Mouse (Mus musculus) embryonic facial prominence, embryonic 14.5 days (tissue): ENCODE measurements at regions not wholly inside any gene's neighbourhood (a gene's known extent, or its start where the extent isn't known, plus 50 kb on each side); places are given as distances from the start of the nearest gene placed in this dataset.
A peak's percentile ranks its signal among the peaks of the same experiment; 100 is the strongest.

Source experiments
- ATAC-seq: fragments of 200-750 bp; cut with Nextera tagmentation; 2 replicates; pipeline ENCODE4 v1.8.0; 2017; ENCODE audit warnings: low read depth, moderate number of reproducible peaks, moderate TSS enrichment
- DNase-seq: peaks from one replicate; pipeline ENCODE4 v3.0.0-alpha.2; 2015; ENCODE audit warnings: low spot score
- H3K27ac ChIP-seq: fragments of 300-500 bp; sonication (generic); replicated peaks from 2 replicates; pipeline ENCODE4 v1.5.1; 2014; ENCODE audit warnings: low read depth, mild to moderate bottlenecking, low read length, moderate library complexity
- H3K27me3 ChIP-seq: fragments of 300-500 bp; sonication (generic); replicated peaks from 2 replicates; pipeline ENCODE4 v1.6.1; 2014; ENCODE audit warnings: low read length; ENCODE audit not compliant: control insufficient read depth, insufficient read depth
- H3K36me3 ChIP-seq: fragments of 300-500 bp; sonication (generic); 2 replicates; pipeline ENCODE4 v1.6.1; 2014; ENCODE audit warnings: low read length, mixed read lengths; ENCODE audit not compliant: control insufficient read depth, insufficient read depth
- H3K4me1 ChIP-seq: fragments of 300-500 bp; sonication (generic); 2 replicates; pipeline ENCODE4 v1.6.1; 2014; ENCODE audit warnings: antibody characterized with exemption, low read length; ENCODE audit not compliant: control insufficient read depth, insufficient read depth
- H3K4me2 ChIP-seq: fragments of 300-500 bp; sonication (generic); 2 replicates; pipeline ENCODE4 v1.6.1; 2014; ENCODE audit warnings: low read depth, mild to moderate bottlenecking, low read length, moderate library complexity, mixed read lengths
- H3K4me3 ChIP-seq: fragments of 300-500 bp; sonication (generic); 2 replicates; pipeline ENCODE4 v1.5.1; 2014; ENCODE audit warnings: low read depth, mild to moderate bottlenecking, low read length
- H3K9ac ChIP-seq: fragments of 300-500 bp; sonication (generic); 2 replicates; pipeline ENCODE4 v1.6.1; 2014; ENCODE audit warnings: low read depth, mild to moderate bottlenecking, low read length, moderate library complexity, mixed read lengths
- H3K9me3 ChIP-seq: fragments of 300-500 bp; sonication (generic); 2 replicates; pipeline ENCODE4 v1.6.1; 2016; ENCODE audit warnings: low read length; ENCODE audit not compliant: control insufficient read depth
- WGBS: fragments of 180-500 bp; shearing (Covaris S2); extraction: QIAGEN DNeasy Blood & Tissue Kit; methylation state at CpG from one replicate; pipeline ENCODE4 v1.1.7; 2014; 5-methylcytosine and 5-hydroxymethylcytosine counted together

- Histone ChIP-seq H3K9me3 (no peaks in the 10 kb centered on the region), H3K36me3 (no peaks in the 10 kb centered on the region), H3K4me3 (no peak overlapping the region), H3K4me2 (no peak overlapping the region), H3K9ac (no peak overlapping the region), H3K27me3 (no peaks in the 10 kb centered on the region), H3K27ac (no peak overlapping the region), H3K4me1 (no peaks in the 10 kb centered on the region)
- WGBS: 78% methylated on average over 2 of the region's 2 CpGs
- DNase-seq (no peak), ATAC-seq (no peak)
Observed at GRCm38 (mm10) chr15:24993325-24993673, 420.3 kb downstream of the Basp1 start.

GRCm38 (mm10) chr15:24992665-24993324 is 420.8 kb downstream of the Basp1 start:
- H3K9me3 ChIP-seq: no peaks in the 10 kb centered on the region
- H3K36me3 ChIP-seq: no peaks in the 10 kb centered on the region
- no peak overlapping the region for H3K27ac ChIP-seq
- no peak overlapping the region for H3K4me2 ChIP-seq
- no peaks in the 10 kb centered on the region for H3K4me1 ChIP-seq
- H3K9ac ChIP-seq: no peak overlapping the region
- ATAC-seq: no peak
- no peaks in the 10 kb centered on the region for H3K27me3 ChIP-seq
- no peak overlapping the region for H3K4me3 ChIP-seq
- 80% methylated on average over 14 of the region's 14 CpGs for WGBS
- peak; percentile 10 for DNase-seq

GRCm38 (mm10) chr15:24990082-24990786 is 423.3 kb downstream of the Basp1 start:
- no peaks in the 10 kb centered on the region for H3K36me3 ChIP-seq
- peak; percentile 76 for DNase-seq
- no peak overlapping the region for H3K4me2 ChIP-seq
- 57% methylated on average over 5 of the region's 5 CpGs for WGBS
- H3K9me3 ChIP-seq: no peaks in the 10 kb centered on the region
- no peak overlapping the region for H3K4me3 ChIP-seq
- H3K27me3 ChIP-seq: no peaks in the 10 kb centered on the region
- H3K4me1 ChIP-seq: no peaks in the 10 kb centered on the region
- H3K27ac ChIP-seq: no peak overlapping the region
- ATAC-seq: peak; percentile 33; the same call in 1 of the 2 replicates
- H3K9ac ChIP-seq: no peak overlapping the region

- no peak for ATAC-seq
- peak; percentile 17 for DNase-seq
- H3K9me3 ChIP-seq: no peaks in the 10 kb centered on the region
- no peak overlapping the region for H3K9ac ChIP-seq
- no peaks in the 10 kb centered on the region for H3K36me3 ChIP-seq
- no peak overlapping the region for H3K4me2 ChIP-seq
- WGBS: 14% methylated on average over 4 of the region's 4 CpGs
- no peaks in the 10 kb centered on the region for H3K27me3 ChIP-seq
- H3K4me1 ChIP-seq: no peaks in the 10 kb centered on the region
- H3K27ac ChIP-seq: no peak overlapping the region
- no peak overlapping the region for H3K4me3 ChIP-seq
Observed at GRCm38 (mm10) chr15:24980841-24981240, 432.7 kb downstream of the Basp1 start.

- no peaks in the 10 kb centered on the region for H3K36me3 ChIP-seq
- no peak overlapping the region for H3K4me2 ChIP-seq
- 20% methylated on average over 5 of the region's 5 CpGs for WGBS
- no peak for ATAC-seq
- DNase-seq: peak; percentile 5
- H3K27ac ChIP-seq: no peak overlapping the region
- no peaks in the 10 kb centered on the region for H3K9me3 ChIP-seq
- no peaks in the 10 kb centered on the region for H3K4me1 ChIP-seq
- no peak overlapping the region for H3K9ac ChIP-seq
- H3K4me3 ChIP-seq: no peak overlapping the region
- no peaks in the 10 kb centered on the region for H3K27me3 ChIP-seq
Observed at GRCm38 (mm10) chr15:24972020-24972419, 441.5 kb downstream of the Basp1 start.

- peak; percentile 48 for DNase-seq
- peak; percentile 60 for ATAC-seq
- Histone ChIP-seq H3K4me2 (no peak overlapping the region), H3K27me3 (no peaks in the 10 kb centered on the region), H3K4me3 (no peak overlapping the region), H3K9ac (no peak overlapping the region), H3K9me3 (no peaks in the 10 kb centered on the region), H3K4me1 (no peaks in the 10 kb centered on the region), H3K27ac (no peak overlapping the region), H3K36me3 (no peaks in the 10 kb centered on the region)
- WGBS: 45% methylated on average over 2 of the region's 2 CpGs
Observed at GRCm38 (mm10) chr15:24969391-24969812, 444.2 kb downstream of the Basp1 start.

- WGBS: 79% methylated on average over 7 of the region's 7 CpGs
- no peak overlapping the region for H3K9ac ChIP-seq
- H3K4me1 ChIP-seq: no peaks in the 10 kb centered on the region
- no peak overlapping the region for H3K4me2 ChIP-seq
- no peak overlapping the region for H3K27ac ChIP-seq
- no peaks in the 10 kb centered on the region for H3K9me3 ChIP-seq
- ATAC-seq: no peak
- no peaks in the 10 kb centered on the region for H3K36me3 ChIP-seq
- H3K4me3 ChIP-seq: no peak overlapping the region
- no peak for DNase-seq
- no peaks in the 10 kb centered on the region for H3K27me3 ChIP-seq
Observed at GRCm38 (mm10) chr15:24968636-24969317, 444.8 kb downstream of the Basp1 start.

- H3K4me3 ChIP-seq: no peak overlapping the region
- DNase-seq: no peak
- ATAC-seq: no peak
- no peak overlapping the region for H3K27ac ChIP-seq
- H3K4me1 ChIP-seq: no peaks in the 10 kb centered on the region
- no peaks in the 10 kb centered on the region for H3K27me3 ChIP-seq
- H3K9me3 ChIP-seq: no peaks in the 10 kb centered on the region
- no peak overlapping the region for H3K4me2 ChIP-seq
- WGBS: 83% methylated on average over 2 of the region's 2 CpGs
- no peak overlapping the region for H3K9ac ChIP-seq
- no peaks in the 10 kb centered on the region for H3K36me3 ChIP-seq
Observed at GRCm38 (mm10) chr15:24929742-24930141, 483.8 kb downstream of the Basp1 start.
